Mouse (Mus musculus) ES-Bruce4 (cell line): ENCODE measurements around the gene Asb8.

ENCODE experiments used
- CTCF ChIP-seq: IDR thresholded peaks from one replicate; pipeline ENCODE4 v1.8.1; 2011; ENCODE audit warnings: low read depth, low read length
- POLR2A ChIP-seq: IDR thresholded peaks from one replicate; pipeline ENCODE4 v1.8.1; 2011; ENCODE audit warnings: low read length; ENCODE audit not compliant: insufficient read depth

- TF ChIP-seq CTCF = no peak
- no peak for TF ChIP-seq POLR2A
Measured at GRCm38 (mm10) chr15:98131451-98131850, 34.0 kb downstream of the Asb8 start.
